Mouse (Mus musculus) cortical plate, adult 2 months (tissue): Measurements from ENCODE around the gene Srcin1. TPM values are rescaled to one million over a fixed set of nuclear protein-coding genes. Genes with fewer than 3 reads are reported as not detected.

Source experiments
- H3K27ac ChIP-seq: fragments of 200-500 bp; 2 replicates; pipeline ENCODE4 v1.5.1; 2012; ENCODE audit warnings: low read length, control low read depth, inconsistent platforms; ENCODE audit not compliant: insufficient read depth
- H3K4me1 ChIP-seq: fragments of 200-500 bp; 2 replicates; pipeline ENCODE4 v1.6.1; 2011; ENCODE audit warnings: low read length; ENCODE audit not compliant: control insufficient read depth, insufficient read depth
- H3K4me3 ChIP-seq: fragments of 200-500 bp; 2 replicates; pipeline ENCODE4 v1.5.1; 2011; ENCODE audit warnings: mild to moderate bottlenecking, low read length, control low read depth; ENCODE audit not compliant: insufficient read depth
- CTCF ChIP-seq: fragments of 200-500 bp; IDR thresholded peaks from 2 replicates; pipeline ENCODE4 v1.5.1; 2011; ENCODE audit warnings: mild to moderate bottlenecking, control low read depth, low read length; ENCODE audit not compliant: insufficient read depth; ENCODE audit errors: extremely low read depth
- POLR2A ChIP-seq: fragments of 200-500 bp; IDR thresholded peaks from 2 replicates; pipeline ENCODE4 v1.6.1; 2011; ENCODE audit warnings: mild to moderate bottlenecking, low read length, control low read depth; ENCODE audit not compliant: insufficient read depth; ENCODE audit errors: extremely low read depth
- polyA plus RNA-seq: library from polyadenylated mRNA; depleted of rRNA; stranded (reverse); fragments of >200 nt; gene quantifications from 2 replicates; pipeline ENCODE4 v1.2.3, GENCODE M21; 2012

Gene Srcin1
- polyA plus RNA-seq, 1 experiment = 141 TPM

DNA sequence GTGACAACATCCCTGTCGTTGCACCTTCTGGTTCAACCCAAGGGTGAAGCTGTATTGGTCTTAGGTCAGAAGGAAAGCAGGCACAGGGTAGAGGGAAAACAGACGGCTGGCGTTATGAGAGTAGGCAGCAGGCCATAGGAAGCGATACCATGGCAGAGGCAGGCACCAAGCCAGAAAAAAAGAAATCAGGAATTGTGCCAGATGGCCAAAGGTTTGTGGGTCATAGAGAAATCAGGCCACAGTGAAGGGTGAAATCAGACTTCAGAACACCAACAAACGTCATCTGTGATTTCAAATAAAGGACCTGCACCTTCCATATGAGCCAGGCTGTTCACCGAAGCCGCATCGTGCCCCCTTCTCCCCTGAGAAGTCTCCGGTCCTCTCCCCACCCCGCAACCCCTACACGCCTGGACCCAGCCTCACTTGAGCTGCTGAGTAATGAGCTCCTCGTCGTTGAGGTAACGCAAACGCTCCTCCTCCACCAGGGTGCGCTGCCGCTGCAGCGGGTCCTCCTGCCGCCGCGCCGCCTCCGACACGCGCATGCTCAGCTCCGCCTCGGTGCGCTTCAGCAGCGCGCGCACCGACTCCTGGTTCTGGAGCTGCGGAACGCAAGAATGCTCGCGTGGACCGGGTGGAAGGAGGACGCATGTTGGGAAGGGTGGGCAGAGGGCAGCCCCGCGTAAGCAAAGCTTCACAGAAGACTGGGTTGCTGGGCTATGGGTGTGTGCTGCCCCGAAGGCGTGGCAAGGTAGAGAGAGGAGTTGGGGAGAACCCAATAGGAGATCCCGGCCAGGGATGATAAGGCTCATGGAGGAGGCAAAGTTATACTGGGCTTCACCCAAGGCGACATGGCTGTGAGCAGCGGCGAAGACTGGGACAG is 44.4 kb downstream of the Srcin1 start:
- H3K4me3 ChIP-seq = 0 out of 2 replicates have a peak overlapping the region, but pooled peaks have one; percentile 2
- TF ChIP-seq POLR2A (no peak), CTCF (peak; percentile 87)
- peaks cover 6% of the 10 kb centered on the region; the same call in 1 of the 2 replicates for H3K4me1 ChIP-seq
- no peak overlapping the region for H3K27ac ChIP-seq

DNA sequence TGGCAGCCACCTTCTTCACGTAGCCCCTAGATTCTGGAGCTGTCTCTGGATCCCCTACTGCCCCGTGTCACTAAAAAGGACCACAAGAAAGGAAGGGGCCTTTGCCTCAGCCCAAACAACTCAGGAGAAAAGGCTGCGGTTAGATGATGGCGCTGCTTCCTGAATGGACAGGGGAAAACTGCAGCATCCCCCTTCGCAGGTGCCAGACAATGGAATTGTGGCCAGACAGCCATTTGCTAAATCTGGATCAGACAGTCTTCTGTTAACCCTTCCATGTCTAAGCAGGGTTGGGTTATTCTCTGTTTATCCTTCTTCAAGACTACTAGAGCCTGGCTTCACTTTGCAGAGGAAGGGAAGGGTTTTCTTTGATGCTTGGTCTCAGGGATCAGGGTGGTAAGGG is 45.0 kb downstream of the Srcin1 start:
- Histone ChIP-seq H3K27ac (no peak overlapping the region), H3K4me3 (no peak overlapping the region), H3K4me1 (peaks cover 5% of the 10 kb centered on the region; the same call in 1 of the 2 replicates)
- TF ChIP-seq CTCF (no peak), POLR2A (no peak)

DNA sequence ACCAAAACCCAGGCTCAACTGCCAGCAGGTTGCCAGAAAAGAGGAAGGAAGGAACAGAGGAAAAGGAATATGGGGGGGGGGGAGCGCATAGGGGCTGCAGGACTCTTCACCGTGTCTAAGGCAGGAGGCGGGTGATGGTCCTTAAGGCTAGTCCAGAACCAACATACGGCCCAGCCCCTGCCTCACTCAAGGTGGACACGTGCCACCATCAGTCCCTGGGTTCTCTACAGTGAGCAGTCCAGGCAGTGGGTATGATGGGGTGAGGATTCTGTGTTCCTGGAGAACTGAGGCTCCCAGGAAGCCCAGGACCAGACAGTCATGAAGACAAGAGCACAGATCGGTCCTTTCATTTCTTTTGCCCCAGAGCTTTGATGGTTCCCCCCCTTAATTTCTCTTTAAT is 45.9 kb downstream of the Srcin1 start:
- no peak overlapping the region for H3K27ac ChIP-seq

DNA sequence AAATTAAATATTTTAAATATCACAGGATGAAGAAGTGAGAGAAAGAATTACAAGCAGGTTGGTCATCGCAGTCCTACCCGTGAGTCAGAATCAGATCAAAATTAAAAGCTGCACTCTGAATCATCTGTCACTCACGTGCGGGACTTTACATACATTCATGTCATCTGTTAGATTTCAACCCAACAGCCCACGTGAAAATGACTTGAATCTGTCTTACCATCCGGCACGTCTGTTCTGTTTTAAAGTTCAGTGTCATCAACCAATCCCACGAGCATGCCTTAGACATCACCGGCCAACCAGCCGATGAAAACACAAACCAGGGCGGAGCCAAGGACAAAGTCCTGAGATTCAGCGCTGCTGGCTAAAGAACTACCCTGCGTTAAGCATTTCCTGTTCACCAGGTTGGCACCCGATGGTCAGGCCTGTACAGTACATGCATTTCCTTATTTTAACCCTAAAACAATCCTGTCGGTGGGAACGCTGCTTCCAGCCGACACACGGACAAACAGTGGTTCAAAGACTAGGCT is 47.6 kb downstream of the Srcin1 start:
- TF ChIP-seq POLR2A (no peak), CTCF (no peak)
- Histone ChIP-seq H3K4me3 (no peak overlapping the region), H3K4me1 (peaks cover 5% of the 10 kb centered on the region; the same call in 1 of the 2 replicates), H3K27ac (no peak overlapping the region)

More for the DNA sequence above, 45.9 kb downstream of the Srcin1 start:
- peaks cover 2% of the 10 kb centered on the region; the same call in 1 of the 2 replicates for H3K4me1 ChIP-seq
- H3K4me3 ChIP-seq = no peak overlapping the region
- TF ChIP-seq POLR2A (no peak), CTCF (no peak)

DNA sequence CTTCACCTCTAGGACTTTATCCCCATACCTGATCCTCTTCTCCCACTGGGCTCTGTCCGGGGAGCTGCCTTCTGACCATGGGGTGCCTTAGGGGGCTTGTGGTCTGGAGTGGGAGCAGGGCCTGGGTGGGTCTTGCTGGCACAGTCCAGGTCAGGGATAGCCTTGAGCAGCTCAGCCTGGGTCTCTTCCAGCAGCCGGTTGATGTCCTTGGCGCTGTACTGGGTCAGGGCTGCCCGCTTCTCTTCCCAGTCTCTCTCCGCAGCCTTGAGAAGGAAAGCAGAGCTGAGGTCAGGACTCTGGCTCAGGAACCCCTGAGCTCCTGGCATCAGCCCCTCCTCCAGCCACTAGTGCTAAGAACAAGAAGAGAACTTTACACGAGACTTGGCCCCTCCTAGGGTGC is 50.7 kb downstream of the Srcin1 start:
- TF ChIP-seq POLR2A (no peak), CTCF (no peak)
- Histone ChIP-seq H3K4me1 (peaks cover 2% of the 10 kb centered on the region; the same call in 1 of the 2 replicates), H3K27ac (no peak overlapping the region), H3K4me3 (no peak overlapping the region)

DNA sequence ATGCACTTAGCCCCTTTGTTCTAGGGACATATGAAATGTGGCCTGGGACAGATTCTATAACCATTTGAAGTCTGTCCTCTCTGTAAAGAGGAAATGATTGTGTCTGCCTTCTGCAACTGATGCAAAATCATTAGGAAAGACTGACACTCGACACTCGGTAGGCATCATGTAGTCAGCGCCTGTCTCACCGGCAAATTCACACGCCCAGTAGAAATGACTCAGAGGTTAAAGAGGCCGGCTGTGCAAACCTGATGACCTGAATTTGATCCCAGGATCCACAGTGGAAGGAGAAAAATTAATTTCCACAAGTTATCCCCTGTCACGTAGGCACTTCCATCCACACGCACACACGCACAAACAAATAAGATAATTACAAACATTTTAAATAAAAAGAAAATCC is 51.7 kb downstream of the Srcin1 start:
- TF ChIP-seq POLR2A (no peak), CTCF (no peak)
- Histone ChIP-seq H3K4me1 (peaks cover 2% of the 10 kb centered on the region; the same call in 1 of the 2 replicates), H3K27ac (no peak overlapping the region), H3K4me3 (no peak overlapping the region)

DNA sequence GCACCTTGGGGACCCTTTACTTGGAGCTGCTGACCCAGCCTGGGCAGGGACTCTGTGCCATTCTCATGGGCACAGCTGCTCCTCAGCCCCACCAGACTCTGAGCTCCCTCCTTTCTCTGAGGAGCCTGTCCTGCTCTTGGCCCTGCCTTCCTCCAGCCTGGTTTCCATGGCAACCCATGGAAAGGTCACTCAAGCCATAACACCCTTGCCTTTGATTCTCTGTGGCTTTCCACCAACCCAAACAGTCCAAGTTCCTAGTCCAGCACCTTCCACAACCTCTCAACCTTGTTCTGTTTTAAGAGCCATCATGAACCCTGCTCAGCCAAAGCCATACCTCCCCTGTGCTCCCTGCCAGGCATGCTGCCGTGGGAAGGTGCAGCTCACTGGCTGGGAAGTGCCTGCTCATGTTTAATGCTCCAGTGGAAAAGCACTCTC is 52.1 kb downstream of the Srcin1 start:
- Histone ChIP-seq H3K4me3 (no peak overlapping the region), H3K4me1 (peaks cover 2% of the 10 kb centered on the region; the same call in 1 of the 2 replicates), H3K27ac (no peak overlapping the region)
- TF ChIP-seq CTCF = no peak
- TF ChIP-seq POLR2A = no peak

DNA sequence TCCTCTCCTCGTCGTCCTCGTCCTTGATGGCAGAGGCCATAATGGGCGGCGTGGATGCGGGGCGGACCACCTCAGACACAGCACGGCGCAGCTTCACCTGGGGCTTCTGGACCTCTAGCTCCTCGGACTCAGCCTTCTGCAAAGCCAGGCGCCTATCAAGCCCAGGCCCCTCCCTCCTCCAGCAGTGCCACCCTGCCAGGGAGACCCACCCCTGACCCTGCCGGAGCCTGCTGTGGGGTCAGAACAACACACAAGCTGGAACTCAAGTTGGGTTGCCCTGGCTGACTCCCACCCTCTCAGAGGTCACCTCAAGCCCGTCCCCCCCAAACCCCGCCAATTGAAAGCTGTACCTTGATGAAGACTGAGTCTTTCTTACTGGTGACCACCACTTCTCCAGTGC is 52.9 kb downstream of the Srcin1 start:
- no peak for TF ChIP-seq CTCF
- TF ChIP-seq POLR2A = no peak
- no peak overlapping the region for H3K4me3 ChIP-seq
- H3K27ac ChIP-seq = no peak overlapping the region
- peaks cover 2% of the 10 kb centered on the region; the same call in 1 of the 2 replicates for H3K4me1 ChIP-seq

DNA sequence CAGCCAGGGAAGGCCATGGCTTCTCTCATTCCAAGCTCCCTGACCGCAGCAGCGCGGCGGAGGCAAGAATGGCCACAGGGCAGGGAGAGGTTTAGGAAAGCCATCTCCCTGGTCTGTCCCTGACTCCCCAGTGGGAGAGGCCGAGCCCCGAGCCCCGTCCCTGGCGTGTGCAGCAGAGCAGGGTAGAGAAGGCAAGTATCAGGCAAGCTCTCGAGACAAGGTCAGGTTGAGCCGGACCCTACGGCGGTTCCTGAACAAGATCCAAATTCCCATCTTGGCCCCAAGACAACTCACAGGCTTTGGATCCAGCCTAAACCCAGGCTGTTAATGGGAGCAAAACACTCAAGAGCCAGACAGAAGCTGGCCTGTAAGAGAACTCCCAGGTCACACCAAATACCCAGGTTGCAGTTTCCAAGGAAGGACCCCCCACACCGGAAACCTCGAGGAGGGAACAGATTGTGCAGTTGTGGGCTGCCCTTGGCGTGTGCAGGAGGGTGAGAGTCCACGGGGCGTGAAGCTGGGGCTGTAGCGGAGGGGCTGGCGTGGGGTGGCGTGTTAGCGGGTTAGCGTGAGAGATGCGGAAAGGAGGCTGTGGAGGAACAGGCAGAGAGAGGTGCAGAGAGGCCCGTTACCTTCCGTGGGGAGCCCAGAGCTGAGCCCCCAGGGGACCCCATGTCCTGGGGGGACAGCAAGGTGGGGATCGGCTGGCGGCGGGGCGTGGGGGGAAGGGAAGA is 54.1 kb downstream of the Srcin1 start:
- TF ChIP-seq CTCF = no peak
- no peak for TF ChIP-seq POLR2A
- Histone ChIP-seq H3K4me3 (no peak overlapping the region), H3K27ac (no peak overlapping the region), H3K4me1 (peaks cover 2% of the 10 kb centered on the region; the same call in 1 of the 2 replicates)
